Mouse (Mus musculus): ENCODE data around the gene Taf12. TPM values are rescaled to one million over a fixed set of nuclear protein-coding genes. Genes with fewer than 3 reads are reported as not detected.

Gene Taf12
- polyA plus RNA-seq, 1 experiment from 2014 or later: 49.0 TPM

- Histone ChIP-seq H3K27ac (no peak overlapping the region), H3K9ac (peak overlapping the region; percentile 95; the same call in 1 of the 2 replicates), H3K36me3 (no peaks in the 10 kb centered on the region), H3K4me2 (peak overlapping the region; percentile 79; the same call in 1 of the 2 replicates), H3K27me3 (no peaks in the 10 kb centered on the region), H3K4me3 (no peak overlapping the region), H3K9me3 (no peaks in the 10 kb centered on the region), H3K4me1 (replicated peaks) (peaks cover 29% of the 10 kb centered on the region)
- WGBS: 93% methylated on average over 4 of the region's 4 CpGs
- no peak for ATAC-seq (ENCODE audit: low FRiP score)
Observed at GRCm38 (mm10) chr4:132259248-132259647, 14.9 kb upstream of the Taf12 start.

GRCm38 (mm10) chr4:132260404-132261379 lies 13.5 kb upstream of the Taf12 start:
- no peaks in the 10 kb centered on the region for H3K36me3 ChIP-seq
- peak overlapping the region; percentile 79 for H3K4me2 ChIP-seq
- H3K27ac ChIP-seq: peak overlapping the region; percentile 94
- H3K4me3 ChIP-seq: peak overlapping the region; percentile 79
- WGBS: 3% methylated on average over 26 of the region's 64 CpGs
- peak overlapping the region; percentile 95 for H3K9ac ChIP-seq
- H3K27me3 ChIP-seq: no peaks in the 10 kb centered on the region
- peak; percentile 72 for ATAC-seq (ENCODE audit: low FRiP score)
- peaks cover 29% of the 10 kb centered on the region for H3K4me1 ChIP-seq (replicated peaks)
- no peaks in the 10 kb centered on the region for H3K9me3 ChIP-seq

- WGBS: 15% methylated on average over 41 of the region's 49 CpGs
- H3K9me3 ChIP-seq: no peaks in the 10 kb centered on the region
- H3K4me1 ChIP-seq (replicated peaks): peaks cover 29% of the 10 kb centered on the region
- H3K4me2 ChIP-seq: peak within 1 kb of the TSS; percentile 79
- peak within 1 kb of the TSS; percentile 94 for H3K27ac ChIP-seq
- H3K36me3 ChIP-seq: no peaks in the 10 kb centered on the region
- H3K27me3 ChIP-seq: no peaks in the 10 kb centered on the region
- peak within 1 kb of the TSS; percentile 95 for H3K9ac ChIP-seq
- peak within 1 kb of the TSS; percentile 79 for H3K4me3 ChIP-seq
- peak; percentile 91 for ATAC-seq (ENCODE audit: low FRiP score)
Observed at GRCm38 (mm10) chr4:132261514-132262357, 12.4 kb upstream of the Taf12 start, which contains the start of gene Gmeb1. Gene Gmeb1, minus strand, starts transcription at chr4:132261602.

GRCm38 (mm10) chr4:132262358-132262616 lies 11.9 kb upstream of the Taf12 start:
- H3K9ac ChIP-seq: peak overlapping the region; percentile 95; the same call in 1 of the 2 replicates
- peak overlapping the region; percentile 94; the same call in 1 of the 2 replicates for H3K27ac ChIP-seq
- H3K4me1 ChIP-seq (replicated peaks): peaks cover 29% of the 10 kb centered on the region
- peak overlapping the region; percentile 61; the same call in 1 of the 2 replicates for H3K4me2 ChIP-seq
- WGBS: 79% methylated on average over 5 of the region's 5 CpGs
- H3K27me3 ChIP-seq: no peaks in the 10 kb centered on the region
- no peak overlapping the region for H3K4me3 ChIP-seq
- no peak for ATAC-seq (ENCODE audit: low FRiP score)
- no peaks in the 10 kb centered on the region for H3K36me3 ChIP-seq
- H3K9me3 ChIP-seq: no peaks in the 10 kb centered on the region

- H3K9me3 ChIP-seq: no peaks in the 10 kb centered on the region
- no peaks in the 10 kb centered on the region for H3K36me3 ChIP-seq
- WGBS: 95% methylated on average over 7 of the region's 7 CpGs
- no peak overlapping the region for H3K27ac ChIP-seq
- no peak for ATAC-seq (ENCODE audit: low FRiP score)
- no peak overlapping the region for H3K9ac ChIP-seq
- H3K4me3 ChIP-seq: no peak overlapping the region
- no peak overlapping the region for H3K4me2 ChIP-seq
- H3K27me3 ChIP-seq: no peaks in the 10 kb centered on the region
- H3K4me1 ChIP-seq (replicated peaks): peaks cover 29% of the 10 kb centered on the region
Observed at GRCm38 (mm10) chr4:132263313-132263712, 10.9 kb upstream of the Taf12 start.

- Histone ChIP-seq H3K4me1 (replicated peaks) (peaks cover 8% of the 10 kb centered on the region), H3K36me3 (no peaks in the 10 kb centered on the region)
- WGBS: 90% methylated on average over 3 of the region's 3 CpGs
Observed at GRCm38 (mm10) chr4:132266835-132267349, 7.3 kb upstream of the Taf12 start.

GRCm38 (mm10) chr4:132268871-132269739 lies 5.1 kb upstream of the Taf12 start:
- no peak overlapping the region for H3K9ac ChIP-seq
- H3K4me1 ChIP-seq (replicated peaks): peaks cover 15% of the 10 kb centered on the region
- H3K4me3 ChIP-seq: no peak overlapping the region
- H3K4me2 ChIP-seq: peak overlapping the region; percentile 53; the same call in 1 of the 2 replicates
- no peaks in the 10 kb centered on the region for H3K36me3 ChIP-seq
- peak overlapping the region; percentile 94 for H3K27ac ChIP-seq
- H3K27me3 ChIP-seq: no peaks in the 10 kb centered on the region
- ATAC-seq (ENCODE audit: low FRiP score): no peak
- WGBS: 12% methylated on average over 6 of the region's 6 CpGs
- H3K9me3 ChIP-seq: no peaks in the 10 kb centered on the region

More at GRCm38 (mm10) chr4:132266835-132267349, 7.3 kb upstream of the Taf12 start:
- no peaks in the 10 kb centered on the region for H3K9me3 ChIP-seq
- no peak overlapping the region for H3K4me2 ChIP-seq
- H3K4me3 ChIP-seq: no peak overlapping the region
- ATAC-seq (ENCODE audit: low FRiP score): no peak
- no peaks in the 10 kb centered on the region for H3K27me3 ChIP-seq
- no peak overlapping the region for H3K9ac ChIP-seq
- H3K27ac ChIP-seq: no peak overlapping the region

- WGBS: under 1% methylated on average over 35 of the region's 35 CpGs
- H3K27me3 ChIP-seq: no peaks in the 10 kb centered on the region
- peak; percentile 77 for ATAC-seq (ENCODE audit: low FRiP score)
Observed at GRCm38 (mm10) chr4:132269740-132270560, 4.2 kb upstream of the Taf12 start.

GRCm38 (mm10) chr4:132273166-132273565 lies 1.0 kb upstream of the Taf12 start:
- H3K4me2 ChIP-seq: peak overlapping the region; percentile 92
- H3K4me1 ChIP-seq (replicated peaks): peaks cover 28% of the 10 kb centered on the region
- peak overlapping the region; percentile 84 for H3K4me3 ChIP-seq
- H3K27ac ChIP-seq: no peak overlapping the region
- ATAC-seq (ENCODE audit: low FRiP score): no peak
- 66% methylated on average over 2 of the region's 2 CpGs for whole genome bisulfite sequencing
- peak overlapping the region; percentile 92 for H3K9ac ChIP-seq
- H3K36me3 ChIP-seq: peaks cover 3% of the 10 kb centered on the region; the same call in 1 of the 2 replicates
- no peaks in the 10 kb centered on the region for H3K27me3 ChIP-seq
- no peaks in the 10 kb centered on the region for H3K9me3 ChIP-seq

More at GRCm38 (mm10) chr4:132269740-132270560, 4.2 kb upstream of the Taf12 start:
- Histone ChIP-seq H3K4me3 (peak overlapping the region; percentile 28), H3K4me2 (peak overlapping the region; percentile 53), H3K36me3 (no peaks in the 10 kb centered on the region), H3K9me3 (no peaks in the 10 kb centered on the region), H3K9ac (peak overlapping the region; percentile 69), H3K27ac (peak overlapping the region; percentile 94), H3K4me1 (replicated peaks) (peaks cover 17% of the 10 kb centered on the region)

- 87% methylated on average over 3 of the region's 3 CpGs for WGBS
- Histone ChIP-seq H3K36me3 (peaks cover 7% of the 10 kb centered on the region), H3K4me2 (peak overlapping the region; percentile 23; the same call in 1 of the 2 replicates), H3K4me1 (replicated peaks) (peaks cover 24% of the 10 kb centered on the region), H3K9me3 (no peaks in the 10 kb centered on the region), H3K27ac (no peak overlapping the region), H3K27me3 (no peaks in the 10 kb centered on the region), H3K9ac (peak overlapping the region; percentile 53; the same call in 1 of the 2 replicates), H3K4me3 (no peak overlapping the region)
- ATAC-seq (ENCODE audit: low FRiP score): no peak
Observed at GRCm38 (mm10) chr4:132275949-132276348, 1.8 kb downstream of the Taf12 start.
